Mouse (Mus musculus): Measurements from ENCODE around the gene Mier2. TPM values are rescaled to one million over a fixed set of nuclear protein-coding genes. Genes with fewer than 3 reads are reported as not detected.

Mier2 gene
- polyA plus RNA-seq, 1 experiment from 2014 or later, result 11.7 TPM

GRCm38 (mm10) chr10:79495886-79496285, 59.1 kb downstream of the Mier2 start:
- Histone ChIP-seq H3K4me1 (replicated peaks) (no peaks in the 10 kb centered on the region), H3K36me3 (no peaks in the 10 kb centered on the region), H3K9me3 (replicated peaks) (no peaks in the 10 kb centered on the region), H3K4me3 (replicated peaks) (no peak overlapping the region), H3K27me3 (no peaks in the 10 kb centered on the region), H3K27ac (no peak overlapping the region), H3K9ac (no peak overlapping the region), H3K4me2 (no peak overlapping the region)
- 51% methylated on average over 3 of the region's 3 CpGs for WGBS (ENCODE audit: insufficient replicate concordance)
- ATAC-seq (ENCODE audit: low read depth) (no peak), DNase-seq (no peak)

Small RNAs within 50 kb of the gene (microRNA-seq; reads per million reads assigned to microRNA genes)
- gene Mir6909, result not detected

Other genes with a start within 250 kb of the Mier2 start
- not detected in 2 replicates for gene Vmn2r82, start 198.7 kb downstream of the Mier2 start, polyA plus RNA-seq (2015; fragmentation: Nextera tagmentation; extraction: Ambion mirVana)
- gene Vmn2r83, start 86.5 kb downstream of the Mier2 start, polyA plus RNA-seq (2015; fragmentation: Nextera tagmentation; extraction: Ambion mirVana), result not detected in 2 replicates
- gene Plpp2, start 21.4 kb downstream of the Mier2 start, polyA plus RNA-seq (2015; fragmentation: Nextera tagmentation; extraction: Ambion mirVana), result 19.9 and 20.0 TPM in 2 replicates
- gene Theg, start 32.1 kb upstream of the Mier2 start, polyA plus RNA-seq (2015; fragmentation: Nextera tagmentation; extraction: Ambion mirVana), result not detected in 2 replicates
- not detected in 2 replicates for gene C2cd4c, start 58.8 kb upstream of the Mier2 start, polyA plus RNA-seq (2015; fragmentation: Nextera tagmentation; extraction: Ambion mirVana)
- gene Shc2, start 82.7 kb upstream of the Mier2 start, polyA plus RNA-seq (2015; fragmentation: Nextera tagmentation; extraction: Ambion mirVana), result 0.28 and 0.29 TPM in 2 replicates
- gene Odf3l2, start 90.5 kb upstream of the Mier2 start, polyA plus RNA-seq (2015; fragmentation: Nextera tagmentation; extraction: Ambion mirVana), result not detected in 2 replicates
- gene Madcam1, start 109.4 kb upstream of the Mier2 start, polyA plus RNA-seq (2015; fragmentation: Nextera tagmentation; extraction: Ambion mirVana), result 0.24 and 0.27 TPM in 2 replicates
- gene Tpgs1, start 114.2 kb upstream of the Mier2 start, polyA plus RNA-seq (2015; fragmentation: Nextera tagmentation; extraction: Ambion mirVana), result 25.3 and 27.5 TPM in 2 replicates
- gene Cdc34, start 127.0 kb upstream of the Mier2 start, polyA plus RNA-seq (2015; fragmentation: Nextera tagmentation; extraction: Ambion mirVana), result 164 and 166 TPM in 2 replicates
- 0.22 and 0.32 TPM in 2 replicates for gene Gzmm, start 133.8 kb upstream of the Mier2 start, polyA plus RNA-seq (2015; fragmentation: Nextera tagmentation; extraction: Ambion mirVana)
- gene Bsg, start 149.3 kb upstream of the Mier2 start, polyA plus RNA-seq (2015; fragmentation: Nextera tagmentation; extraction: Ambion mirVana), result 903 and 946 TPM in 2 replicates
- not detected in 2 replicates for gene Hcn2, start 161.4 kb upstream of the Mier2 start, polyA plus RNA-seq (2015; fragmentation: Nextera tagmentation; extraction: Ambion mirVana)
- gene Polrmt, start 191.4 kb upstream of the Mier2 start, polyA plus RNA-seq (2015; fragmentation: Nextera tagmentation; extraction: Ambion mirVana), result 20.0 and 20.8 TPM in 2 replicates
- gene Fgf22, start 199.9 kb upstream of the Mier2 start, polyA plus RNA-seq (2015; fragmentation: Nextera tagmentation; extraction: Ambion mirVana), result not detected in 2 replicates
- 43.7 and 48.5 TPM in 2 replicates for gene Rnf126, start 211.8 kb upstream of the Mier2 start, polyA plus RNA-seq (2015; fragmentation: Nextera tagmentation; extraction: Ambion mirVana)
- 0.58 and 0.68 TPM in 2 replicates for gene Fstl3, start 222.1 kb upstream of the Mier2 start, polyA plus RNA-seq (2015; fragmentation: Nextera tagmentation; extraction: Ambion mirVana)
- gene Prss57, start 235.8 kb upstream of the Mier2 start, polyA plus RNA-seq (2015; fragmentation: Nextera tagmentation; extraction: Ambion mirVana), result 2.6 and 3.2 TPM in 2 replicates
- 7.1 and 7.4 TPM in 2 replicates for gene Palm, start 238.4 kb upstream of the Mier2 start, polyA plus RNA-seq (2015; fragmentation: Nextera tagmentation; extraction: Ambion mirVana)

All from liver, embryonic 13.5 days (tissue).